Mouse (Mus musculus): Measurements from ENCODE around the gene Zfp14. TPM values are rescaled to one million over a fixed set of nuclear protein-coding genes. Genes with fewer than 3 reads are reported as not detected.
A peak's percentile ranks its signal among the peaks of the same experiment; 100 is the strongest.

The Zfp14 gene
- polyA plus RNA-seq, 1 experiment from 2014 or later, result 4.6 TPM

- Histone ChIP-seq H3K4me2 (ENCODE audit: low read depth, low read length) (peak within 1 kb of the TSS; percentile 74), H3K9ac (replicated peaks; ENCODE audit: low read length) (peak within 1 kb of the TSS; percentile 70), H3K27ac (replicated peaks; ENCODE audit: low read depth, low read length) (peak within 1 kb of the TSS; percentile 72; the same call in 1 of the 2 replicates), H3K9me3 (replicated peaks; ENCODE audit: control insufficient read depth, low read length) (no peaks in the 10 kb centered on the region), H3K27me3 (ENCODE audit: control insufficient read depth, insufficient read depth, low read length) (no peaks in the 10 kb centered on the region), H3K4me3 (ENCODE audit: low read depth, low read length) (peak within 1 kb of the TSS; percentile 64), H3K4me1 (ENCODE audit: control insufficient read depth, insufficient read depth, low read length) (peaks cover 2% of the 10 kb centered on the region; the same call in 1 of the 2 replicates), H3K36me3 (replicated peaks; ENCODE audit: control insufficient read depth, insufficient read depth, low read depth, low read length) (peaks cover 5% of the 10 kb centered on the region)
- peak; percentile 99 for DNase-seq (ENCODE audit: low spot score)
- under 1% methylated on average over 40 of the region's 40 CpGs for WGBS
- peak; percentile 85 for ATAC-seq (replicated peaks; ENCODE audit: insufficient number of reproducible peaks, low FRiP score, low TSS enrichment, low read depth)
Measured at GRCm38 (mm10) chr7:30090092-30090969, 39.2 kb upstream of the Zfp14 start, which contains the start of the genes Gm26920 and Zfp566. Gm26920 (minus strand) TSS chr7:30090410. Zfp566 (minus strand) TSS chr7:30090527.

GRCm38 (mm10) chr7:30089405-30089804 is 38.2 kb upstream of the Zfp14 start:
- ATAC-seq (replicated peaks; ENCODE audit: insufficient number of reproducible peaks, low FRiP score, low TSS enrichment, low read depth) (peak; percentile 3; the same call in 1 of the 2 replicates), DNase-seq (ENCODE audit: low spot score) (no peak)
- H3K27ac ChIP-seq (replicated peaks; ENCODE audit: low read depth, low read length), result peak overlapping the region; percentile 72; the same call in 1 of the 2 replicates
- peaks cover 10% of the 10 kb centered on the region for H3K36me3 ChIP-seq (replicated peaks; ENCODE audit: control insufficient read depth, insufficient read depth, low read depth, low read length)
- H3K4me1 ChIP-seq (ENCODE audit: control insufficient read depth, insufficient read depth, low read length), result peaks cover 2% of the 10 kb centered on the region; the same call in 1 of the 2 replicates
- H3K4me3 ChIP-seq (ENCODE audit: low read depth, low read length), result peak overlapping the region; percentile 64
- no peaks in the 10 kb centered on the region for H3K9me3 ChIP-seq (replicated peaks; ENCODE audit: control insufficient read depth, low read length)
- peak overlapping the region; percentile 74 for H3K4me2 ChIP-seq (ENCODE audit: low read depth, low read length)
- H3K9ac ChIP-seq (replicated peaks; ENCODE audit: low read length), result peak overlapping the region; percentile 70
- WGBS, result 15% methylated on average over 6 of the region's 6 CpGs
- no peaks in the 10 kb centered on the region for H3K27me3 ChIP-seq (ENCODE audit: control insufficient read depth, insufficient read depth, low read length)

GRCm38 (mm10) chr7:30086524-30086923 is 35.3 kb upstream of the Zfp14 start:
- WGBS, result 95% methylated on average over 9 of the region's 9 CpGs
- H3K4me3 ChIP-seq (ENCODE audit: low read depth, low read length), result no peak overlapping the region
- H3K27ac ChIP-seq (replicated peaks; ENCODE audit: low read depth, low read length), result no peak overlapping the region
- peaks cover 13% of the 10 kb centered on the region for H3K36me3 ChIP-seq (replicated peaks; ENCODE audit: control insufficient read depth, insufficient read depth, low read depth, low read length)
- DNase-seq (ENCODE audit: low spot score), result no peak
- peaks cover 2% of the 10 kb centered on the region; the same call in 1 of the 2 replicates for H3K4me1 ChIP-seq (ENCODE audit: control insufficient read depth, insufficient read depth, low read length)
- H3K9ac ChIP-seq (replicated peaks; ENCODE audit: low read length), result no peak overlapping the region
- H3K4me2 ChIP-seq (ENCODE audit: low read depth, low read length), result no peak overlapping the region
- H3K27me3 ChIP-seq (ENCODE audit: control insufficient read depth, insufficient read depth, low read length), result no peaks in the 10 kb centered on the region
- ATAC-seq (replicated peaks; ENCODE audit: insufficient number of reproducible peaks, low FRiP score, low TSS enrichment, low read depth), result no peak
- no peaks in the 10 kb centered on the region for H3K9me3 ChIP-seq (replicated peaks; ENCODE audit: control insufficient read depth, low read length)

GRCm38 (mm10) chr7:30072146-30073028 is 21.2 kb upstream of the Zfp14 start, which contains the start of gene Zfp82:
Zfp82 (minus strand) TSS chr7:30072900.
- Histone ChIP-seq H3K4me3 (ENCODE audit: low read depth, low read length) (peak within 1 kb of the TSS; percentile 75), H3K27ac (replicated peaks; ENCODE audit: low read depth, low read length) (peak within 1 kb of the TSS; percentile 2; the same call in 1 of the 2 replicates), H3K4me2 (ENCODE audit: low read depth, low read length) (peak within 1 kb of the TSS; percentile 85), H3K4me1 (ENCODE audit: control insufficient read depth, insufficient read depth, low read length) (no peaks in the 10 kb centered on the region), H3K27me3 (ENCODE audit: control insufficient read depth, insufficient read depth, low read length) (no peaks in the 10 kb centered on the region), H3K36me3 (replicated peaks; ENCODE audit: control insufficient read depth, insufficient read depth, low read depth, low read length) (no peaks in the 10 kb centered on the region; the same call in 1 of the 2 replicates), H3K9ac (replicated peaks; ENCODE audit: low read length) (peak within 1 kb of the TSS; percentile 84), H3K9me3 (replicated peaks; ENCODE audit: control insufficient read depth, low read length) (no peaks in the 10 kb centered on the region)
- under 1% methylated on average over 50 of the region's 50 CpGs for WGBS
- ATAC-seq (replicated peaks; ENCODE audit: insufficient number of reproducible peaks, low FRiP score, low TSS enrichment, low read depth) (peak; percentile 83), DNase-seq (ENCODE audit: low spot score) (peak; percentile 90)

- H3K9me3 ChIP-seq (replicated peaks; ENCODE audit: control insufficient read depth, low read length), result no peaks in the 10 kb centered on the region
- H3K36me3 ChIP-seq (replicated peaks; ENCODE audit: control insufficient read depth, insufficient read depth, low read depth, low read length), result no peaks in the 10 kb centered on the region; the same call in none of the 2 replicates
- no peak overlapping the region for H3K9ac ChIP-seq (replicated peaks; ENCODE audit: low read length)
- DNase-seq (ENCODE audit: low spot score) (no peak), ATAC-seq (replicated peaks; ENCODE audit: insufficient number of reproducible peaks, low FRiP score, low TSS enrichment, low read depth) (no peak)
- no peaks in the 10 kb centered on the region for H3K27me3 ChIP-seq (ENCODE audit: control insufficient read depth, insufficient read depth, low read length)
- H3K4me1 ChIP-seq (ENCODE audit: control insufficient read depth, insufficient read depth, low read length), result no peaks in the 10 kb centered on the region
- H3K27ac ChIP-seq (replicated peaks; ENCODE audit: low read depth, low read length), result no peak overlapping the region
- 77% methylated on average over 5 of the region's 5 CpGs for WGBS
- no peak overlapping the region for H3K4me3 ChIP-seq (ENCODE audit: low read depth, low read length)
- H3K4me2 ChIP-seq (ENCODE audit: low read depth, low read length), result no peak overlapping the region
Measured at GRCm38 (mm10) chr7:30064622-30065021, 13.4 kb upstream of the Zfp14 start.

GRCm38 (mm10) chr7:30062478-30062877 is 11.3 kb upstream of the Zfp14 start:
- H3K4me3 ChIP-seq (ENCODE audit: low read depth, low read length), result no peak overlapping the region
- ATAC-seq (replicated peaks; ENCODE audit: insufficient number of reproducible peaks, low FRiP score, low TSS enrichment, low read depth) (no peak), DNase-seq (ENCODE audit: low spot score) (peak; percentile 47)
- H3K4me1 ChIP-seq (ENCODE audit: control insufficient read depth, insufficient read depth, low read length), result no peaks in the 10 kb centered on the region
- no peak overlapping the region for H3K4me2 ChIP-seq (ENCODE audit: low read depth, low read length)
- H3K27me3 ChIP-seq (ENCODE audit: control insufficient read depth, insufficient read depth, low read length), result no peaks in the 10 kb centered on the region
- no peaks in the 10 kb centered on the region; the same call in none of the 2 replicates for H3K36me3 ChIP-seq (replicated peaks; ENCODE audit: control insufficient read depth, insufficient read depth, low read depth, low read length)
- 84% methylated on average over 5 of the region's 5 CpGs for WGBS
- no peak overlapping the region for H3K27ac ChIP-seq (replicated peaks; ENCODE audit: low read depth, low read length)
- H3K9me3 ChIP-seq (replicated peaks; ENCODE audit: control insufficient read depth, low read length), result no peaks in the 10 kb centered on the region
- no peak overlapping the region for H3K9ac ChIP-seq (replicated peaks; ENCODE audit: low read length)

- H3K36me3 ChIP-seq (replicated peaks; ENCODE audit: control insufficient read depth, insufficient read depth, low read depth, low read length), result peaks cover 3% of the 10 kb centered on the region
- no peak overlapping the region for H3K9ac ChIP-seq (replicated peaks; ENCODE audit: low read length)
- no peaks in the 10 kb centered on the region for H3K4me1 ChIP-seq (ENCODE audit: control insufficient read depth, insufficient read depth, low read length)
- no peak overlapping the region for H3K4me3 ChIP-seq (ENCODE audit: low read depth, low read length)
- ATAC-seq (replicated peaks; ENCODE audit: insufficient number of reproducible peaks, low FRiP score, low TSS enrichment, low read depth) (no peak), DNase-seq (ENCODE audit: low spot score) (no peak)
- H3K9me3 ChIP-seq (replicated peaks; ENCODE audit: control insufficient read depth, low read length), result no peaks in the 10 kb centered on the region
- no peak overlapping the region for H3K4me2 ChIP-seq (ENCODE audit: low read depth, low read length)
- H3K27ac ChIP-seq (replicated peaks; ENCODE audit: low read depth, low read length), result no peak overlapping the region
- H3K27me3 ChIP-seq (ENCODE audit: control insufficient read depth, insufficient read depth, low read length), result no peaks in the 10 kb centered on the region
- WGBS, result 84% methylated on average over 6 of the region's 6 CpGs
Measured at GRCm38 (mm10) chr7:30060341-30060740, 9.2 kb upstream of the Zfp14 start.
